Mouse (Mus musculus) limb, embryonic 14.5 days (tissue): ENCODE measurements at regions not wholly inside any gene's neighbourhood (a gene's known extent, or its start where the extent isn't known, plus 50 kb on each side); places are given as distances from the start of the nearest gene placed in this dataset.

ENCODE experiments used
- ATAC-seq: fragments of 200-750 bp; cut with Nextera tagmentation; 2 replicates; pipeline ENCODE4 v1.8.0; 2017; ENCODE audit warnings: low read depth, moderate number of reproducible peaks, moderate TSS enrichment; ENCODE audit not compliant: low FRiP score
- DNase-seq: peaks from one replicate; pipeline ENCODE4 v3.0.0-alpha.2; 2015; ENCODE audit warnings: low spot score
- H3K27ac ChIP-seq: fragments of 300-500 bp; sonication (generic); replicated peaks from 2 replicates; pipeline ENCODE4 v1.5.1; 2014; ENCODE audit warnings: low read depth, mild to moderate bottlenecking, low read length, moderate library complexity, mixed read lengths
- H3K27me3 ChIP-seq: fragments of 300-500 bp; sonication (generic); 2 replicates; pipeline ENCODE4 v1.6.1; 2014; ENCODE audit warnings: low read length, mixed read lengths; ENCODE audit not compliant: control insufficient read depth, insufficient read depth
- H3K36me3 ChIP-seq: fragments of 300-500 bp; sonication (generic); 2 replicates; pipeline ENCODE4 v1.6.1; 2014; ENCODE audit warnings: mild to moderate bottlenecking, low read length, moderate library complexity, mixed read lengths; ENCODE audit not compliant: control insufficient read depth, insufficient read depth
- H3K4me1 ChIP-seq: fragments of 300-500 bp; sonication (generic); 2 replicates; pipeline ENCODE4 v1.6.1; 2014; ENCODE audit warnings: antibody characterized with exemption, low read length, mixed read lengths; ENCODE audit not compliant: control insufficient read depth, insufficient read depth
- H3K4me2 ChIP-seq: fragments of 300-500 bp; sonication (generic); replicated peaks from 2 replicates; pipeline ENCODE4 v1.6.1; 2014; ENCODE audit warnings: low read depth, mild to moderate bottlenecking, low read length, moderate library complexity; ENCODE audit not compliant: severe bottlenecking
- H3K4me3 ChIP-seq: fragments of 300-500 bp; sonication (generic); replicated peaks from 2 replicates; pipeline ENCODE4 v1.5.1; 2014; ENCODE audit warnings: low read length
- H3K9ac ChIP-seq: fragments of 300-500 bp; sonication (generic); 2 replicates; pipeline ENCODE4 v1.6.1; 2014; ENCODE audit warnings: mild to moderate bottlenecking, low read depth, low read length, moderate library complexity; ENCODE audit not compliant: severe bottlenecking
- H3K9me3 ChIP-seq: fragments of 300-500 bp; sonication (generic); 2 replicates; pipeline ENCODE4 v1.6.1; 2016; ENCODE audit warnings: low read length; ENCODE audit not compliant: control insufficient read depth
- POLR2A ChIP-seq: fragments of 200-500 bp; IDR thresholded peaks from 2 replicates; pipeline ENCODE4 v1.8.0; 2012; ENCODE audit warnings: inconsistent platforms, mild to moderate bottlenecking, moderate library complexity, borderline replicate concordance; ENCODE audit not compliant: insufficient read depth, insufficient read length; ENCODE audit errors: extremely low read depth
- WGBS: fragments of 180-500 bp; shearing (Covaris S2); extraction: QIAGEN DNeasy Blood & Tissue Kit; methylation state at CpG from one replicate; pipeline ENCODE4 v1.1.7; 2014; 5-methylcytosine and 5-hydroxymethylcytosine counted together

- Histone ChIP-seq H3K4me1 (no peaks in the 10 kb centered on the region), H3K27ac (no peak overlapping the region), H3K9me3 (no peaks in the 10 kb centered on the region), H3K4me2 (no peak overlapping the region), H3K4me3 (no peak overlapping the region), H3K9ac (no peak overlapping the region), H3K27me3 (no peaks in the 10 kb centered on the region), H3K36me3 (no peaks in the 10 kb centered on the region)
- no peak for ATAC-seq
- no peak for TF ChIP-seq POLR2A
- DNase-seq: no peak
- 68% methylated on average over 1 of the region's 1 CpGs for WGBS
Observed at GRCm38 (mm10) chr9:91752935-91753334, 387.3 kb upstream of the Zic1 start.

- Histone ChIP-seq H3K4me3 (no peak overlapping the region), H3K4me1 (no peaks in the 10 kb centered on the region), H3K9me3 (no peaks in the 10 kb centered on the region), H3K36me3 (no peaks in the 10 kb centered on the region), H3K9ac (no peak overlapping the region), H3K27ac (no peak overlapping the region), H3K4me2 (no peak overlapping the region), H3K27me3 (no peaks in the 10 kb centered on the region)
- no peak for DNase-seq
- TF ChIP-seq POLR2A: no peak
- ATAC-seq: no peak
- 74% methylated on average over 5 of the region's 5 CpGs for WGBS
Observed at GRCm38 (mm10) chr9:91711106-91711505, 345.5 kb upstream of the Zic1 start.

GRCm38 (mm10) chr9:91680859-91681258 is 315.2 kb upstream of the Zic1 start:
- Histone ChIP-seq H3K27ac (no peak overlapping the region), H3K9me3 (no peaks in the 10 kb centered on the region), H3K4me1 (no peaks in the 10 kb centered on the region), H3K4me3 (no peak overlapping the region), H3K9ac (no peak overlapping the region), H3K4me2 (no peak overlapping the region), H3K36me3 (no peaks in the 10 kb centered on the region), H3K27me3 (no peaks in the 10 kb centered on the region)
- DNase-seq (no peak), ATAC-seq (no peak)
- WGBS: 37% methylated on average over 6 of the region's 6 CpGs
- TF ChIP-seq POLR2A: no peak

GRCm38 (mm10) chr9:91666667-91667066 is 301.1 kb upstream of the Zic1 start:
- DNase-seq (no peak), ATAC-seq (no peak)
- Histone ChIP-seq H3K27me3 (no peaks in the 10 kb centered on the region), H3K4me2 (no peak overlapping the region), H3K27ac (no peak overlapping the region), H3K9ac (no peak overlapping the region), H3K9me3 (no peaks in the 10 kb centered on the region), H3K4me1 (no peaks in the 10 kb centered on the region), H3K4me3 (no peak overlapping the region), H3K36me3 (no peaks in the 10 kb centered on the region)
- no peak for TF ChIP-seq POLR2A
- 57% methylated on average over 1 of the region's 1 CpGs for WGBS

DNA sequence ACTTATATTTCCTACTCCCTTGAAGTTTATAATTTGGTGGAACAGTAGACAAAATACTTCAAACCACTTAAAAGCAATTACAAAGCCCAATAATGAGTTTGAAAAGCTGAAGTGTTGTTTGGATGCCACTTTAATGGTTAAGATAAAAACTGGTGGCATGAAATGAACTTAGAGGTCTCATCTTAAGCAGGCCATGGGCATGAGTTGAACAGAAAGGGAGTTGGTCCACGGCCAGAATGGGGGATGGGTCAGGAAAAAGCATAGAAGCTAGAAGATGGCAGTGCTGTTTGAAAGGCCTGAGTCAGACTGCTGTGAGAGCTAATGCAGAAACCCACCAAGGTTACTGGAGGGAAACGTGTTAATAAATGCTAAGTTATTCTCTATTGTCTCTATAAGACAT is 294.5 kb upstream of the Zic1 start:
- no peaks in the 10 kb centered on the region for H3K36me3 ChIP-seq
- no peak overlapping the region for H3K9ac ChIP-seq
- no peaks in the 10 kb centered on the region for H3K4me1 ChIP-seq
- no peak overlapping the region for H3K4me2 ChIP-seq
- no peak for TF ChIP-seq POLR2A
- whole genome bisulfite sequencing: 59% methylated on average over 2 of the region's 2 CpGs
- ATAC-seq (no peak), DNase-seq (no peak)
- H3K27ac ChIP-seq: no peak overlapping the region
- no peaks in the 10 kb centered on the region for H3K9me3 ChIP-seq
- no peak overlapping the region for H3K4me3 ChIP-seq
- H3K27me3 ChIP-seq: no peaks in the 10 kb centered on the region

- no peaks in the 10 kb centered on the region for H3K36me3 ChIP-seq
- no peak for DNase-seq
- no peak overlapping the region for H3K9ac ChIP-seq
- TF ChIP-seq POLR2A: no peak
- ATAC-seq: no peak
- no peak overlapping the region for H3K4me2 ChIP-seq
- 0 out of 2 replicates have a peak, but pooled peaks cover 3% of the 10 kb centered on the region for H3K4me1 ChIP-seq
- H3K27ac ChIP-seq: no peak overlapping the region
- no peaks in the 10 kb centered on the region for H3K9me3 ChIP-seq
- H3K4me3 ChIP-seq: no peak overlapping the region
- 39% methylated on average over 4 of the region's 4 CpGs for WGBS
- H3K27me3 ChIP-seq: no peaks in the 10 kb centered on the region
Observed at GRCm38 (mm10) chr9:91654071-91654470, 288.5 kb upstream of the Zic1 start.
